Mouse (Mus musculus) heart, postnatal 0 days (tissue): ENCODE measurements at regions not wholly inside any gene's neighbourhood (a gene's known extent, or its start where the extent isn't known, plus 50 kb on each side); places are given as distances from the start of the nearest gene placed in this dataset.

Source experiments
- CTCF ChIP-seq: IDR thresholded peaks from 2 replicates; pipeline ENCODE4 v1.5.1; 2016; ENCODE audit warnings: antibody characterized with exemption, control low read depth, low read depth
- EP300 ChIP-seq: IDR thresholded peaks from 2 replicates; pipeline ENCODE4 v1.6.1; 2016; ENCODE audit warnings: antibody characterized with exemption, low read depth

- TF ChIP-seq CTCF = no peak
- TF ChIP-seq EP300 = no peak
These were observed 427.3 kb upstream of the Agtr1b start for GRCm38 (mm10) chr3:20794256-20794655.
